Mouse (Mus musculus): ENCODE results near the gene Gm8764. TPM values are rescaled to one million over a fixed set of nuclear protein-coding genes. Genes with fewer than 3 reads are reported as not detected.
"Not testable (repeated sequence)": the region's sequence is repeated elsewhere in the genome, so short reads cannot be mapped to it uniquely, and the experiment has no call there.

The Gm8764 gene
- polyA plus RNA-seq (2014; fragmentation: Nextera tagmentation; extraction: Ambion mirVana): not detected in 2 replicates

DNA sequence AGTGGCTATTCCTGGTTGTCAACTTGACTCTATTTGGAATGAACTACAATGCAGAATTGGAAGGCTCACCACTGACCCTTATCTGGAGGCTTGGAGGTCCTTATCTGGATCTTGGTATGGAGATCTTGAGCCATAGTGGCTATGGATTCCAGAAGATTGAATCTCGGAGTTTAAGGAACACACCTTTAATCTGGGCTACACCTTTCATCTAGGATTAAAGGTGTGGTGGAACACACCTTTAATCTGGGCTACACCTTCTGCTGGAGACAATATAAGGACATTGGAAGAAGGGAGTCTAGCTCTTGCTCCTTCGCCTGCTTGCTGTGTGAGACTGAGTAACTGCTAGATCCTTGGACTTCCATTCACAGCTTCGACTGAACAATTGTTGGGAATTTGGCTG lies at the start of gene Gm8764:
Gm8764 (plus strand) TSS at position 301 of the 400 bp plus-strand sequence.
- ATAC-seq (ENCODE audit: low FRiP score): not testable (repeated sequence)

DNA sequence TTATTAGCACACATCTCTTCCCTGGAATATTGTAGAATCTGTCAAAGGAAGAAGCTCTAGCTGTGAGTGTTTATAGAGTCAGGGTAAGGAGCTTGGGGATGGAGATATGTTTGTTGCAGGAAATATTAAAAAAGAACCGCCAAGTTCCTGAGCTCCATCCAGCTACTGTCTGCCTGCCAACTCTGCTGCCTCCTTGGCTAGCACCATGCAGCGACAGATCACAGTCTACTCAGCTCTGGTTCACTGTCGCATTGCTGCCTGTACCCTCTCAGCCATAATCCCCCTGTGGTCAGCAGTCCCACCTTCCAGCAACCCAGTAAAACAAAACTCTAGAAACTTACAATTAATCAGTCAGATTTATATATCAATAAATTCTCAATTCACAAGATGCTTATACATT lies 49.8 kb upstream of the Gm8764 start:
- Histone ChIP-seq H3K4me3 (ENCODE audit: low read depth, low read length) (no peak overlapping the region), H3K36me3 (ENCODE audit: control insufficient read depth, insufficient read depth, low read length) (no peaks in the 10 kb centered on the region), H3K4me1 (ENCODE audit: control insufficient read depth, insufficient read depth, low read length) (no peaks in the 10 kb centered on the region), H3K27me3 (ENCODE audit: control insufficient read depth, insufficient read depth, low read length) (no peaks in the 10 kb centered on the region), H3K27ac (ENCODE audit: low read depth, low read length) (no peak overlapping the region), H3K4me2 (no peak overlapping the region), H3K9ac (ENCODE audit: low read length) (no peak overlapping the region), H3K9me3 (ENCODE audit: control insufficient read depth, low read length) (no peaks in the 10 kb centered on the region)
- 84% methylated on average over 3 of the region's 3 CpGs for WGBS
- DNase-seq (ENCODE audit: low spot score, missing footprints) (no peak), ATAC-seq (ENCODE audit: low FRiP score) (no peak)

More for the DNA sequence above, at the start of gene Gm8764:
- not testable (repeated sequence) for H3K9me3 ChIP-seq (ENCODE audit: control insufficient read depth, low read length); H3K27ac ChIP-seq (ENCODE audit: low read depth, low read length); H3K4me2 ChIP-seq; H3K4me3 ChIP-seq (ENCODE audit: low read depth, low read length); H3K36me3 ChIP-seq (ENCODE audit: control insufficient read depth, insufficient read depth, low read length); H3K9ac ChIP-seq (ENCODE audit: low read length); DNase-seq (ENCODE audit: low spot score, missing footprints); H3K27me3 ChIP-seq (ENCODE audit: control insufficient read depth, insufficient read depth, low read length); H3K4me1 ChIP-seq (ENCODE audit: control insufficient read depth, insufficient read depth, low read length)
- no CpG with 5 or more reads among the region's 3 CpGs for WGBS

- Histone ChIP-seq H3K4me3 (ENCODE audit: low read depth, low read length) (no peak overlapping the region), H3K4me2 (no peak overlapping the region), H3K9ac (ENCODE audit: low read length) (no peak overlapping the region), H3K27me3 (ENCODE audit: control insufficient read depth, insufficient read depth, low read length) (no peaks in the 10 kb centered on the region), H3K27ac (ENCODE audit: low read depth, low read length) (no peak overlapping the region), H3K36me3 (ENCODE audit: control insufficient read depth, insufficient read depth, low read length) (no peaks in the 10 kb centered on the region), H3K4me1 (ENCODE audit: control insufficient read depth, insufficient read depth, low read length) (no peaks in the 10 kb centered on the region), H3K9me3 (ENCODE audit: control insufficient read depth, low read length) (no peaks in the 10 kb centered on the region)
- no peak for ATAC-seq (ENCODE audit: low FRiP score)
- 76% methylated on average over 2 of the region's 2 CpGs for WGBS
- peak; percentile 39 for DNase-seq (ENCODE audit: low spot score, missing footprints)
Measured at GRCm38 (mm10) chr10:104118312-104118711, 41.5 kb upstream of the Gm8764 start.

DNA sequence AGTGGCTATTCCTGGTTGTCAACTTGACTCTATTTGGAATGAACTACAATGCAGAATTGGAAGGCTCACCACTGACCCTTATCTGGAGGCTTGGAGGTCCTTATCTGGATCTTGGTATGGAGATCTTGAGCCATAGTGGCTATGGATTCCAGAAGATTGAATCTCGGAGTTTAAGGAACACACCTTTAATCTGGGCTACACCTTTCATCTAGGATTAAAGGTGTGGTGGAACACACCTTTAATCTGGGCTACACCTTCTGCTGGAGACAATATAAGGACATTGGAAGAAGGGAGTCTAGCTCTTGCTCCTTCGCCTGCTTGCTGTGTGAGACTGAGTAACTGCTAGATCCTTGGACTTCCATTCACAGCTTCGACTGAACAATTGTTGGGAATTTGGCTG lies 17.1 kb upstream of the Gm8764 start, which contains the start of gene Gm21293:
Gm21293 (plus strand) TSS at position 301 of the 400 bp plus-strand sequence.
- DNase-seq (ENCODE audit: low spot score, missing footprints): not testable (repeated sequence)

GRCm38 (mm10) chr10:104151197-104151596 lies 8.6 kb upstream of the Gm8764 start, which contains the start of gene Gm6763:
TSS of gene Gm6763 (plus strand) at chr10:104151497.
- not testable (repeated sequence) for H3K4me2 ChIP-seq; H3K27me3 ChIP-seq (ENCODE audit: control insufficient read depth, insufficient read depth, low read length); H3K27ac ChIP-seq (ENCODE audit: low read depth, low read length); H3K9ac ChIP-seq (ENCODE audit: low read length); H3K4me3 ChIP-seq (ENCODE audit: low read depth, low read length); H3K4me1 ChIP-seq (ENCODE audit: control insufficient read depth, insufficient read depth, low read length); H3K36me3 ChIP-seq (ENCODE audit: control insufficient read depth, insufficient read depth, low read length); H3K9me3 ChIP-seq (ENCODE audit: control insufficient read depth, low read length); ATAC-seq (ENCODE audit: low FRiP score); DNase-seq (ENCODE audit: low spot score, missing footprints)
- no CpG with 5 or more reads among the region's 3 CpGs for WGBS

More for the DNA sequence above, 17.1 kb upstream of the Gm8764 start, which contains the start of gene Gm21293:
- WGBS: no CpG with 5 or more reads among the region's 3 CpGs
- not testable (repeated sequence) for H3K4me2 ChIP-seq; H3K27me3 ChIP-seq (ENCODE audit: control insufficient read depth, insufficient read depth, low read length); H3K27ac ChIP-seq (ENCODE audit: low read depth, low read length); H3K9me3 ChIP-seq (ENCODE audit: control insufficient read depth, low read length); H3K4me1 ChIP-seq (ENCODE audit: control insufficient read depth, insufficient read depth, low read length); H3K9ac ChIP-seq (ENCODE audit: low read length); H3K4me3 ChIP-seq (ENCODE audit: low read depth, low read length); H3K36me3 ChIP-seq (ENCODE audit: control insufficient read depth, insufficient read depth, low read length); ATAC-seq (ENCODE audit: low FRiP score)

DNA sequence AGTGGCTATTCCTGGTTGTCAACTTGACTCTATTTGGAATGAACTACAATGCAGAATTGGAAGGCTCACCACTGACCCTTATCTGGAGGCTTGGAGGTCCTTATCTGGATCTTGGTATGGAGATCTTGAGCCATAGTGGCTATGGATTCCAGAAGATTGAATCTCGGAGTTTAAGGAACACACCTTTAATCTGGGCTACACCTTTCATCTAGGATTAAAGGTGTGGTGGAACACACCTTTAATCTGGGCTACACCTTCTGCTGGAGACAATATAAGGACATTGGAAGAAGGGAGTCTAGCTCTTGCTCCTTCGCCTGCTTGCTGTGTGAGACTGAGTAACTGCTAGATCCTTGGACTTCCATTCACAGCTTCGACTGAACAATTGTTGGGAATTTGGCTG lies 8.4 kb downstream of the Gm8764 start, which contains the start of gene Gm21304:
Gm21304 (plus strand) TSS at position 301 of the 400 bp plus-strand sequence.
- no CpG with 5 or more reads among the region's 3 CpGs for WGBS
- H3K4me2 ChIP-seq; H3K27ac ChIP-seq (ENCODE audit: low read depth, low read length); H3K27me3 ChIP-seq (ENCODE audit: control insufficient read depth, insufficient read depth, low read length); DNase-seq (ENCODE audit: low spot score, missing footprints); H3K36me3 ChIP-seq (ENCODE audit: control insufficient read depth, insufficient read depth, low read length); H3K4me1 ChIP-seq (ENCODE audit: control insufficient read depth, insufficient read depth, low read length); H3K9ac ChIP-seq (ENCODE audit: low read length); ATAC-seq (ENCODE audit: low FRiP score); H3K9me3 ChIP-seq (ENCODE audit: control insufficient read depth, low read length); H3K4me3 ChIP-seq (ENCODE audit: low read depth, low read length): not testable (repeated sequence)

GRCm38 (mm10) chr10:104176724-104177123 lies 16.9 kb downstream of the Gm8764 start, which contains the start of gene Gm21312:
TSS of gene Gm21312 (plus strand) at chr10:104177024.
- not testable (repeated sequence) for H3K36me3 ChIP-seq (ENCODE audit: control insufficient read depth, insufficient read depth, low read length); DNase-seq (ENCODE audit: low spot score, missing footprints); H3K27me3 ChIP-seq (ENCODE audit: control insufficient read depth, insufficient read depth, low read length); H3K4me1 ChIP-seq (ENCODE audit: control insufficient read depth, insufficient read depth, low read length); H3K4me3 ChIP-seq (ENCODE audit: low read depth, low read length); ATAC-seq (ENCODE audit: low FRiP score); H3K9ac ChIP-seq (ENCODE audit: low read length); H3K4me2 ChIP-seq; H3K27ac ChIP-seq (ENCODE audit: low read depth, low read length); H3K9me3 ChIP-seq (ENCODE audit: control insufficient read depth, low read length)
- no CpG with 5 or more reads among the region's 3 CpGs for WGBS

- H3K9ac ChIP-seq (ENCODE audit: low read length); H3K27me3 ChIP-seq (ENCODE audit: control insufficient read depth, insufficient read depth, low read length); H3K27ac ChIP-seq (ENCODE audit: low read depth, low read length); H3K4me2 ChIP-seq; ATAC-seq (ENCODE audit: low FRiP score); H3K36me3 ChIP-seq (ENCODE audit: control insufficient read depth, insufficient read depth, low read length); H3K9me3 ChIP-seq (ENCODE audit: control insufficient read depth, low read length); DNase-seq (ENCODE audit: low spot score, missing footprints); H3K4me3 ChIP-seq (ENCODE audit: low read depth, low read length); H3K4me1 ChIP-seq (ENCODE audit: control insufficient read depth, insufficient read depth, low read length): not testable (repeated sequence)
- no CpG with 5 or more reads among the region's 3 CpGs for WGBS
Measured at GRCm38 (mm10) chr10:104185233-104185632, 25.4 kb downstream of the Gm8764 start, which contains the start of gene Gm20765. TSS of gene Gm20765 (plus strand) at chr10:104185533.

DNA sequence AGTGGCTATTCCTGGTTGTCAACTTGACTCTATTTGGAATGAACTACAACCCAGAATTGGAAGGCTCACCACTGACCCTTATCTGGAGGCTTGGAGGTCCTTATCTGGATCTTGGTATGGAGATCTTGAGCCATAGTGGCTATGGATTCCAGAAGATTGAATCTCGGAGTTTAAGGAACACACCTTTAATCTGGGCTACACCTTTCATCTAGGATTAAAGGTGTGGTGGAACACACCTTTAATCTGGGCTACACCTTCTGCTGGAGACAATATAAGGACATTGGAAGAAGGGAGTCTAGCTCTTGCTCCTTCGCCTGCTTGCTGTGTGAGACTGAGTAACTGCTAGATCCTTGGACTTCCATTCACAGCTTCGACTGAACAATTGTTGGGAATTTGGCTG lies 33.9 kb downstream of the Gm8764 start, which contains the start of gene Gm4340:
Gm4340 (plus strand) TSS at position 301 of the 400 bp plus-strand sequence.
- H3K9me3 ChIP-seq (ENCODE audit: control insufficient read depth, low read length); ATAC-seq (ENCODE audit: low FRiP score); H3K36me3 ChIP-seq (ENCODE audit: control insufficient read depth, insufficient read depth, low read length); H3K4me2 ChIP-seq; H3K9ac ChIP-seq (ENCODE audit: low read length); H3K4me3 ChIP-seq (ENCODE audit: low read depth, low read length); DNase-seq (ENCODE audit: low spot score, missing footprints); H3K4me1 ChIP-seq (ENCODE audit: control insufficient read depth, insufficient read depth, low read length); H3K27me3 ChIP-seq (ENCODE audit: control insufficient read depth, insufficient read depth, low read length); H3K27ac ChIP-seq (ENCODE audit: low read depth, low read length): not testable (repeated sequence)
- no CpG with 5 or more reads among the region's 3 CpGs for WGBS

Data from midbrain, embryonic 11.5 days (tissue).